Mouse (Mus musculus): ENCODE measurements at regions not wholly inside any gene's neighbourhood (a gene's known extent, or its start where the extent isn't known, plus 50 kb on each side); places are given as distances from the start of the nearest gene placed in this dataset.

DNA sequence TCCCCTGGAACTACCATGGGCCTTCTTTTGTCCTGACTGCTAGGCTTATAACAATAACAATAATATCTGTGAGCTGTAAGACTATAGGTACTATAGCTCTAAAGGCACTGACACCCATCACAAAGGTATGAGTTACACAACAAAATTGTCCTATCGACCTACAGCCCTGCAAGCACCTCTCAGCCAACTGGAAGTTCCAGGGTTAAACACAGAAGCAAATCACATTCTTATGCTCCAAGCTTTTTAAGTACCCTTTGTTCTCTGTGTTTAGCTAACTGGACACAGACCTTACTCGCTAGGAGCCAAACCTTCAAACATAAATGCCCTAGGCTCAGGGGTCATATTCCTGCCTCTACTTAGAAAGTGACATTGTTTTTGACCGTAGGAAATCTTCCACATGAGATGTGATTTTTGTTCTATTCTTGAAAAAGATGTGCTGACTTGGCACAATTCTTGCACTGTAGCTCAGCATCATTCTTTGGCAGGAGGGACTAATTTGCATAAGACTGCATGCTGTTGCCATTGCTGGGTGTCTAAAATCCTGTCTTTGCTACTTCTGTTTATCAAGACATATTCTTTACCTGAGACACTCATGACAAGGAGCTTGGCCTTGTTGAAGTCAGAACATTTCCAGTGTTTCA lies 66.8 kb upstream of the Tbl1x start:
- Histone ChIP-seq H3K9me3 (replicated peaks) (no peaks in the 10 kb centered on the region), H3K36me3 (no peaks in the 10 kb centered on the region)
- WGBS (ENCODE audit: insufficient replicate concordance): 36% methylated on average over 3 of the region's 3 CpGs

DNA sequence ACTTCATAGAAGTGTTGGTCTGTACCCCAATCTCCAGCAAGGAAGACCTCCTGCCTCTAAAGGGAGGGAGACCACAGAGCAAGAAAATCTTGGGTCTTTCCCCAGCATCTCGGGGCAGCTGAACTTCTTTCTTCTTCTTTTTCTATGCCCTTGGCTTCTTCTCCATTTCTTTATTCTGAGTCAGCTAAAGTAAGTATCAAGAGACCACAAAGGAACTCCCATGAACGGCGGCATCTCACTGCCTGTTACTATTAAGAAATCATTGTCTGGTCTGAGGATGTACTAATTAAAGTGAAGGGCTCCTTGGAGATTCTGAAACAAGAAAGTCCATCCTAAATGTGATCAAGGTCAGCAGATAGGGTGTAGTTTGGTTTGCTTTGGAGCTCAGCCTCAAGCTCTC lies 64.1 kb upstream of the Tbl1x start:
- Histone ChIP-seq H3K4me1 (replicated peaks) (no peaks in the 10 kb centered on the region), H3K9ac (no peak overlapping the region), H3K4me3 (replicated peaks) (no peak overlapping the region), H3K9me3 (replicated peaks) (no peaks in the 10 kb centered on the region), H3K36me3 (no peaks in the 10 kb centered on the region), H3K4me2 (no peak overlapping the region), H3K27ac (no peak overlapping the region), H3K27me3 (no peaks in the 10 kb centered on the region)
- DNase-seq (no peak), ATAC-seq (ENCODE audit: low read depth) (no peak)
- 47% methylated on average over 3 of the region's 3 CpGs for WGBS (ENCODE audit: insufficient replicate concordance)

More for the DNA sequence above, 66.8 kb upstream of the Tbl1x start:
- H3K27ac ChIP-seq: no peak overlapping the region
- no peak overlapping the region for H3K4me3 ChIP-seq (replicated peaks)
- ATAC-seq (ENCODE audit: low read depth): no peak
- no peaks in the 10 kb centered on the region for H3K4me1 ChIP-seq (replicated peaks)
- no peaks in the 10 kb centered on the region for H3K27me3 ChIP-seq
- no peak for DNase-seq
- H3K9ac ChIP-seq: no peak overlapping the region
- H3K4me2 ChIP-seq: no peak overlapping the region

DNA sequence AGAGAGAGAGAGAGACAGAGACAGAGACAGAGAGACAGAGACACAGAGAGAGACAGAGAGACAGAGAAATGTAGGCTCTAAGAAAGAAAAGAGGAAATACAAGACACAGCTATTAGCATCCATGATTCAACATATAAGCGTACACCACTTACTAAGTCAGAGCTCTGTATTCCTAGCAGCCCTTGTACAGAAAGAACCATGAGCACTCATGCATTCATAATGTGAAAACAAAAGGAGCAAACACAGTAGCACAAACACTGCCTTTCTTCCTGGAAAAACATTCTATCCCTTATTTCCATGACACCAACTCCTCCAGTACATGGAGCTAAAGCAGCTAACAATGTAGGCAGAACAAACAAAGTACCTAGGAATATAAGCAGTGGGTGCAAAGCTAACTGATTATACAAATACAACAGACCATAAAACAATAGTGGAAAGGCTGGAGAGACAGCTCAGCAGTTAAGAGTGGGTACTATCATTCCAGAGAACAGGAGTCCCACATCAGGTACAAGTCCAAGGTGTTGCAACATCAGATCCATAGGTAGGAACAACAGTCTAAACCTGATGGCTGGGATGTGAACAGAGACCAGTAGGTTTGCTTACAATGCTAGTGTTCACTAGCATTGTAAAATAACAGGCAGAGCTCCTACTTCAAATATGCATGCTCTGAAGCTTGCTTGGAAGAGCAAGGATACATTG lies 58.7 kb upstream of the Tbl1x start:
- no peak for DNase-seq
- Histone ChIP-seq H3K4me2 (no peak overlapping the region), H3K4me1 (replicated peaks) (no peaks in the 10 kb centered on the region), H3K27me3 (no peaks in the 10 kb centered on the region), H3K9ac (no peak overlapping the region), H3K27ac (no peak overlapping the region), H3K36me3 (no peaks in the 10 kb centered on the region), H3K9me3 (replicated peaks) (no peaks in the 10 kb centered on the region), H3K4me3 (replicated peaks) (no peak overlapping the region)
- ATAC-seq (ENCODE audit: low read depth): no peak
- 74% methylated on average over 1 of the region's 1 CpGs for WGBS (ENCODE audit: insufficient replicate concordance)

Data from liver, embryonic 13.5 days (tissue).